Mouse (Mus musculus): ENCODE data around the gene S100a10. TPM values are rescaled to one million over a fixed set of nuclear protein-coding genes. Genes with fewer than 3 reads are reported as not detected.

The S100a10 gene
- polyA plus RNA-seq, 1 experiment from 2014 or later = 94.7 TPM

DNA sequence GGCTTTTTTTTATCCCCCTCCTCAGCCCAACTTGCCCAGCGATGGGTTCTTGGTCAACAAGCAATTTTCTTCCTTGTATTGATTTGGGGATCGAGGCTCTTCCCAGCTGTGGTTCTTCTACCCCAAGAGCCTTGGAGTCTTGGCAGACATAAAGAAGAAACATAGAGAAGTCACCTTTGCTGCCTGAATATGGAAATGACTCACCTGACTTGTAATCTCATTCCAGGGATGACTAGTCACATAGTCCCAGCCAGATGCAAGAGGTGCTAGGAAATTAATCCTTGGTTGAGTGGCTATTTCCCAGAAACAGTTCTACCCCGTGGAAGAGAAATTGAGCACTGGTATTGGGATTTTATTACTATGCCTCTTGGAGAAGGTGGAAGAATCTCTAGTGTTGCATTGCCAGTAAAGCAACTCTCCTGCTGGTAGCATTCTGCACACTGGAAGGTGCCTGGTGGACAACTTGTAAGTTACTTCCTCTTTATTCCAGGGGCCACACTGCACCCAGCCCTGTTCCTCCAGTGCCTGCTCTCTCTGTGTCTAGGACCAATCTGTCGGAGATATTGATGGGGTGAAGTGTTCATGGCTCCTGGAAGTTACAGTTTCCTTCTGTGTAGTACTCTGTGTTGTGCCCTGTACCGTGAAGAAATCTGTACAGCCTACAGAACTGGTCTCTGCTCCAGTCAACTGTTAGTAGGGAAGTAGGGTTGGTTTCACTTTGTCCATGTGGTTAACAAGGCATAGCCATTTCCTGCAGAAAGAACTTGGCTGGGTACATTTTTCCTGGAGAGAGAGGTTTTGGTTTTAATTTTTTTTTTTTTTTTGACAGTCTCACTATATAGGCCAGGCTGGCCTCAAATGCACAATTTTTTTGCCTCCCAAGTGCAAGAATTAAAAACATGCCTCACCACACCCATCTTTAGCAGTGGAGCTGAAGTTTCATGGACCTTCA is 2.7 kb upstream of the S100a10 start:
- no peak for DNase-seq (ENCODE audit: extremely low spot score, low spot score)
- Histone ChIP-seq H3K4me1 (peaks cover 22% of the 10 kb centered on the region), H3K4me3 (no peak overlapping the region), H3K27ac (no peak overlapping the region), H3K9me3 (no peaks in the 10 kb centered on the region), H3K36me3 (replicated peaks) (no peaks in the 10 kb centered on the region), H3K27me3 (ENCODE audit: poor library complexity, severe bottlenecking) (peaks cover 27% of the 10 kb centered on the region)
- WGBS = 85% methylated on average over 5 of the region's 5 CpGs

DNA sequence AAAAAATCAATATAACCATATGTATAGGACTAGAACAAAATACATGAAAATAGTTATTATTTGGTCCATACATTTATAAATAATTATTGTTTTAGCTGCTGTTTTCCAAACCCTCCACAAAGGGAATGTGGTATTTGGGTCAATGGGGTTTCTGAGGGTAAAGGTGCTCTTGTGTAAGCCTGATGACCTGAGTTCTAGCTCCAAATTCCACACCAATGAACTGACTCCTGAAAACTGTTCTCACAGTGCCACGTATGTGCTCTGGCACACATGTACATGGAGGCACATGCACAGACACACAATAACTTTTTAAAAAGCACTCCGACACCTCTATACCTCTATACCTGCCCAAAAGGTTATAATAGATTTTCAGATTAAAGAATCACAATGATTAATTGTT is 1.6 kb upstream of the S100a10 start:
- Histone ChIP-seq H3K27ac (no peak overlapping the region), H3K9me3 (no peaks in the 10 kb centered on the region), H3K27me3 (ENCODE audit: poor library complexity, severe bottlenecking) (peaks cover 27% of the 10 kb centered on the region), H3K4me3 (no peak overlapping the region), H3K36me3 (replicated peaks) (no peaks in the 10 kb centered on the region), H3K4me1 (peaks cover 22% of the 10 kb centered on the region)
- 88% methylated on average over 2 of the region's 2 CpGs for WGBS
- DNase-seq (ENCODE audit: extremely low spot score, low spot score) = no peak

DNA sequence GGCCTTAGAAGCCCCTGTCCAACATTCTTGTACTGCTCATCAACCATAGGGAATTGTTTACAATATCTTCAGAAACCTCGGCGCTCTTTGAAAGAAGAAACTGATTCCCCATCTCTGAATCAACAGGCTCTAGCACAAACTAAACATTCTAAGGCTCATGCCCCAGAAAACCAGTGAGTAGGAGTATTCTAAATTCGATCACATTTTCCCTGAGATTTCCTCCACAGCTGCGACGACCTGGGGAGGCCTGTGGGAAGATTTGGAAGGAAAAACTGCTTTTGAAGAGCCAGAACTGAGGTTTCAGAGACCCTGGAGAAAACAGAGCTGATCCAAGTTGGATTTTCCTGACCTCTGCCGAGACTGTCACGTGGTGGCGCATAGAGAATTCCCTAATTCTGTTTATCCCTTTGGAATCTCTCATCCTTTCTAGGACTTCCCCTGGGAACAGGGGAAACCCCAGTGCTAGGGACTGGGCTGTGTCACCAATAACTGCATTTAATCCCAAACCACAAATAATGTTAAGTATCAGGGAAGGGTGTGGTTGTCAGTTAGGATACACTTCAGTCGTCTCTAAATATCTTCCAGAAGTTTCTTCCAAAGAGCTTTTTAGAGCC is 1.0 kb upstream of the S100a10 start:
- 66% methylated on average over 9 of the region's 9 CpGs for WGBS
- H3K36me3 ChIP-seq (replicated peaks) = no peaks in the 10 kb centered on the region
- no peaks in the 10 kb centered on the region for H3K9me3 ChIP-seq
- H3K4me3 ChIP-seq = no peak overlapping the region
- peaks cover 22% of the 10 kb centered on the region for H3K4me1 ChIP-seq
- H3K27ac ChIP-seq = no peak overlapping the region
- peaks cover 27% of the 10 kb centered on the region for H3K27me3 ChIP-seq (ENCODE audit: poor library complexity, severe bottlenecking)
- no peak for DNase-seq (ENCODE audit: extremely low spot score, low spot score)

GRCm38 (mm10) chr3:93554379-93554980 is 400 bp upstream of the S100a10 start:
- H3K4me3 ChIP-seq = peak overlapping the region; percentile 67
- H3K9me3 ChIP-seq = no peaks in the 10 kb centered on the region
- 22% methylated on average over 13 of the region's 13 CpGs for WGBS
- H3K4me1 ChIP-seq = peaks cover 22% of the 10 kb centered on the region
- H3K36me3 ChIP-seq (replicated peaks) = no peaks in the 10 kb centered on the region
- H3K27me3 ChIP-seq (ENCODE audit: poor library complexity, severe bottlenecking) = peaks cover 27% of the 10 kb centered on the region
- H3K27ac ChIP-seq = peak overlapping the region; percentile 86
- no peak for DNase-seq (ENCODE audit: extremely low spot score, low spot score)

- H3K4me3 ChIP-seq = peak overlapping the region; percentile 67
- H3K36me3 ChIP-seq (replicated peaks) = no peaks in the 10 kb centered on the region
- WGBS = 35% methylated on average over 2 of the region's 2 CpGs
- H3K9me3 ChIP-seq = no peaks in the 10 kb centered on the region
- peaks cover 22% of the 10 kb centered on the region for H3K4me1 ChIP-seq
- DNase-seq (ENCODE audit: extremely low spot score, low spot score) = no peak
- H3K27ac ChIP-seq = peak overlapping the region; percentile 86; the same call in 1 of the 2 replicates
- peaks cover 27% of the 10 kb centered on the region for H3K27me3 ChIP-seq (ENCODE audit: poor library complexity, severe bottlenecking)
Observed at GRCm38 (mm10) chr3:93555878-93556254, 986 bp downstream of the S100a10 start.

GRCm38 (mm10) chr3:93556599-93556998 is 1.7 kb downstream of the S100a10 start:
- Histone ChIP-seq H3K4me3 (0 out of 2 replicates have a peak overlapping the region, but pooled peaks have one; percentile 67), H3K36me3 (replicated peaks) (no peaks in the 10 kb centered on the region)
- 86% methylated on average over 1 of the region's 1 CpGs for WGBS

GRCm38 (mm10) chr3:93557471-93557870 is 2.6 kb downstream of the S100a10 start:
- DNase-seq (ENCODE audit: extremely low spot score, low spot score) = no peak
- Histone ChIP-seq H3K4me3 (no peak overlapping the region), H3K36me3 (replicated peaks) (no peaks in the 10 kb centered on the region), H3K9me3 (no peaks in the 10 kb centered on the region), H3K4me1 (peaks cover 22% of the 10 kb centered on the region), H3K27ac (no peak overlapping the region), H3K27me3 (ENCODE audit: poor library complexity, severe bottlenecking) (peaks cover 27% of the 10 kb centered on the region)
- WGBS = 71% methylated on average over 4 of the region's 4 CpGs

More at GRCm38 (mm10) chr3:93556599-93556998, 1.7 kb downstream of the S100a10 start:
- H3K27ac ChIP-seq = no peak overlapping the region
- H3K9me3 ChIP-seq = no peaks in the 10 kb centered on the region
- no peak for DNase-seq (ENCODE audit: extremely low spot score, low spot score)
- H3K4me1 ChIP-seq = peaks cover 22% of the 10 kb centered on the region
- H3K27me3 ChIP-seq (ENCODE audit: poor library complexity, severe bottlenecking) = peaks cover 27% of the 10 kb centered on the region

DNA sequence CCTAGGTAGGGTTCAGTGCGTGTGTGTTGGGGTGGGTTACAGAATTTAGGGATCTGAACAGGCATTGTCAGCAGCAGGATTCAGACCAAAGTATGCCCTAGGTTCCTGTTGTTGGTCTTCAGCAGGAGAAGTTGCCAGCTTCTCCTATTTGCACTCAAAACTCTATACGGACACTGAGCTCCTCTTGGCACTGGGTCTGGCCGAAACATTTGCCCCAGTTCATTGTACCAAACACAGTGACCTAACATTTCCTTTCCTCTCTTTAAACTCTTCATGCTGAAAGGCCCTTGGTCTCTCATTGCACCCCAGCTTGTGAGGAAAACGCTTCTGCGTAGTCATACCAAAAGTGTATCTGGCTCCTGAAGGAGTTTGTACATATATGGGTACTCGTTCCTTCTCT is 5.1 kb downstream of the S100a10 start:
- H3K9me3 ChIP-seq = no peaks in the 10 kb centered on the region
- peaks cover 14% of the 10 kb centered on the region for H3K4me1 ChIP-seq
- no peak for DNase-seq (ENCODE audit: extremely low spot score, low spot score)
- H3K27ac ChIP-seq = no peak overlapping the region
- 92% methylated on average over 6 of the region's 6 CpGs for WGBS
- H3K27me3 ChIP-seq (ENCODE audit: poor library complexity, severe bottlenecking) = peaks cover 13% of the 10 kb centered on the region
- H3K4me3 ChIP-seq = no peak overlapping the region
- no peaks in the 10 kb centered on the region for H3K36me3 ChIP-seq (replicated peaks)

GRCm38 (mm10) chr3:93562372-93562771 is 7.5 kb downstream of the S100a10 start:
- Histone ChIP-seq H3K36me3 (replicated peaks) (no peaks in the 10 kb centered on the region), H3K27ac (no peak overlapping the region), H3K27me3 (ENCODE audit: poor library complexity, severe bottlenecking) (no peaks in the 10 kb centered on the region), H3K4me1 (no peaks in the 10 kb centered on the region), H3K4me3 (no peak overlapping the region), H3K9me3 (no peaks in the 10 kb centered on the region)
- 96% methylated on average over 2 of the region's 2 CpGs for WGBS
- DNase-seq (ENCODE audit: extremely low spot score, low spot score) = no peak

DNA sequence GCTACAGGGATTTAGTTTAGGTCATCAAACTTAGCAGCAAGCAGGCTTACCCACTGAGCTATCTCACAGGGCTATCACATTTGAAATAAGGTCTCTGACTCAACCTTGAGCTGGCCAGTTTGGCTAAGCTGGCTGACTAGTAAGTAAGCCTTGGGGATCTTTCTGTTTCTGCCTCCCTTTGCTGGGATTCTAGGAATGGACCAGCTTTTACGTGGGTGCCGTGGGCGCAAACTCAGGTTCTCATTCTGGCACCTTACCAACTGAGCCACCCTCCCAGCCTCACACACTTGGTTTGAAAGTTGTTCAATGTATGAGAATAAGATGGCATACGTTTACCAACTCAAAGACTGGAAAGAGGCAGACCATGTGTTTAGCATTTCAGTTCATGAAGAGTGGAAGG is 8.3 kb downstream of the S100a10 start:
- Histone ChIP-seq H3K4me3 (no peak overlapping the region), H3K36me3 (replicated peaks) (no peaks in the 10 kb centered on the region), H3K27me3 (ENCODE audit: poor library complexity, severe bottlenecking) (no peaks in the 10 kb centered on the region), H3K4me1 (no peaks in the 10 kb centered on the region), H3K27ac (no peak overlapping the region), H3K9me3 (no peaks in the 10 kb centered on the region)
- no peak for DNase-seq (ENCODE audit: extremely low spot score, low spot score)
- 91% methylated on average over 4 of the region's 4 CpGs for WGBS

DNA sequence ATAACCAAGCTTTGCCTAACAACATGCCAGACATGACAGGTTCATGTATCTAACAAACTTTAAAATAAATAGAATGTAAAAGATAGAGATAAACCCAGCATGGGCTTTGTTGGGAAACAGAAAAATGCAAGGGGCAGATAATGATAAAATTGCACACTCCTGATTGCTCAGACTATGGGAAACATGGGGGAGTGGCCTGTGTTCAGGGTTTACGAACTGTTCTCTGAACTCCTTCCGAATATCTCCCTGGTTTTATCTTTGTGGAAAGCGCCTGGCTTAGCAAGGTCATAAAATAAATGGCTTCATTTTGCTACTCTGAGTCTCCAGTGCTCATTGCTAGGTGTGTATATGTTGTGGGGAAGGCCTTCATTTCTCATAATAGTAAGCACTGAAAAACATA is 12.0 kb downstream of the S100a10 start:
- Histone ChIP-seq H3K27ac (no peak overlapping the region), H3K9me3 (no peaks in the 10 kb centered on the region), H3K4me3 (no peak overlapping the region), H3K27me3 (ENCODE audit: poor library complexity, severe bottlenecking) (no peaks in the 10 kb centered on the region), H3K4me1 (no peaks in the 10 kb centered on the region), H3K36me3 (replicated peaks) (no peaks in the 10 kb centered on the region)
- 95% methylated on average over 3 of the region's 3 CpGs for WGBS
- DNase-seq (ENCODE audit: extremely low spot score, low spot score) = no peak

DNA sequence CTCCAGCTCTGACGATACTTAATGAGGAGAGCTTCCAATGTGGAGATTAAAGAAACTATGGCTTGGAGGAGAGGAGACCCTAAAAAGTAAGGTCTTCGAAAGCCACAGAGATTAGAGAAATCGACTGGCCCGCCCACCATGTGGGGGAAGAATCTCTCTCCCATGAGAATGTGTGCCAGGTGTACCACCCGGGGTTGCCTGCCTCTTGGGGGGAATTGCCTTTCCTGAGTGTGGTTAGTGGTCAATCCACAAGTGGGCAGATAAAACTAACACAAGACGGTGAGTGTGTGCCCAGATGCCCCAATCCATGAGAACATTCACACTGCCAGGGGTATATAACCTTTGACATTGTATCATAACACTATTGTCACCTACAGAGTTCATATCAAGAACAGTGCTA is 12.8 kb downstream of the S100a10 start:
- Histone ChIP-seq H3K27ac (no peak overlapping the region), H3K36me3 (replicated peaks) (no peaks in the 10 kb centered on the region), H3K27me3 (ENCODE audit: poor library complexity, severe bottlenecking) (no peaks in the 10 kb centered on the region), H3K4me3 (no peak overlapping the region), H3K4me1 (no peaks in the 10 kb centered on the region), H3K9me3 (no peaks in the 10 kb centered on the region)
- 90% methylated on average over 6 of the region's 6 CpGs for WGBS
- no peak for DNase-seq (ENCODE audit: extremely low spot score, low spot score)
